Mouse (Mus musculus) MEL (cell line): ENCODE measurements around the gene Rab23. TPM values are rescaled to one million over a fixed set of nuclear protein-coding genes. Genes with fewer than 3 reads are reported as not detected.
A peak's percentile ranks its signal among the peaks of the same experiment; 100 is the strongest.

ENCODE experiments used
- DNase-seq: peaks from one replicate; pipeline ENCODE4 v3.0.0; 2011; ENCODE audit warnings: low read depth, low spot score
- H3K27ac ChIP-seq: 2 replicates; pipeline ENCODE4 v1.5.1; 2012; ENCODE audit warnings: low read depth, mild to moderate bottlenecking, control low read depth, low read length, moderate library complexity; ENCODE audit not compliant: control insufficient read depth
- H3K27me3 ChIP-seq, 2 experiments: fragments of 150-350 bp in 1 of 2; sonication (generic) in 1 of 2; 2 replicates each; pipeline ENCODE4 v1.6.1; 2012; ENCODE audit warnings: low read length in 2 of 2, mild to moderate bottlenecking in 2 of 2, improper control_type of control experiment in 1 of 2, moderate library complexity in 1 of 2; ENCODE audit not compliant: insufficient read depth in 2 of 2, control insufficient read depth in 1 of 2
- H3K36me3 ChIP-seq, 2 experiments: 2 replicates each; pipeline ENCODE4 v1.6.1; 2012 to 2014; ENCODE audit warnings: low read length in 2 of 2, improper control_type of control experiment in 1 of 2, inconsistent platforms in 1 of 2, mild to moderate bottlenecking in 1 of 2; ENCODE audit not compliant: insufficient read depth in 2 of 2, control insufficient read depth in 1 of 2
- H3K4me1 ChIP-seq, 2 experiments: fragments of 150-350 bp in 1 of 2; sonication (generic) in 1 of 2; 2 replicates each; pipeline ENCODE4 v1.6.1; 2012; ENCODE audit warnings: low read length in 2 of 2, improper control_type of control experiment in 1 of 2, mild to moderate bottlenecking in 1 of 2; ENCODE audit not compliant: insufficient read depth in 2 of 2, control insufficient read depth in 1 of 2
- H3K4me3 ChIP-seq, 2 experiments: fragments of 150-350 bp in 1 of 2; sonication (generic) in 1 of 2; 2 replicates each; pipeline ENCODE4 v1.5.1; 2012; ENCODE audit warnings: low read depth in 2 of 2, low read length in 2 of 2, mild to moderate bottlenecking in 2 of 2, moderate library complexity in 2 of 2, control low read depth in 1 of 2, improper control_type of control experiment in 1 of 2; ENCODE audit not compliant: control insufficient read depth in 1 of 2, insufficient read depth in 1 of 2
- H3K79me2 ChIP-seq: 2 replicates; pipeline ENCODE4 v1.6.1; 2012; ENCODE audit warnings: mild to moderate bottlenecking, low read length, moderate library complexity; ENCODE audit not compliant: control insufficient read depth, poor library complexity, insufficient read depth
- H3K9ac ChIP-seq: 2 replicates; pipeline ENCODE4 v1.6.1; 2012; ENCODE audit warnings: low read depth, mild to moderate bottlenecking, control low read depth, low read length, moderate library complexity; ENCODE audit not compliant: control insufficient read depth, poor library complexity, severe bottlenecking
- H3K9me3 ChIP-seq: fragments of 150-350 bp; sonication (generic); replicated peaks from 2 replicates; pipeline ENCODE4 v1.6.1; 2012; ENCODE audit warnings: mild to moderate bottlenecking, low read length, improper control_type of control experiment, moderate library complexity; ENCODE audit not compliant: insufficient read depth
- CHD2 ChIP-seq: IDR thresholded peaks from 2 replicates; pipeline ENCODE4 v1.6.1; 2011; ENCODE audit warnings: low read length, improper control_type of control experiment
- CTCF ChIP-seq, 3 experiments: IDR thresholded peaks in 2 of 3; conservative IDR thresholded peaks in 1 of 3; 2 replicates each; pipeline ENCODE4 v1.5.1; 2011 to 2012; ENCODE audit warnings: low read length in 3 of 3, low read depth in 2 of 3, mild to moderate bottlenecking in 2 of 3, improper control_type of control experiment in 1 of 3, inconsistent platforms in 1 of 3, mixed read lengths in 1 of 3, moderate library complexity in 1 of 3; ENCODE audit not compliant: control insufficient read depth in 1 of 3, insufficient read depth in 1 of 3, poor library complexity in 1 of 3, severe bottlenecking in 1 of 3
- E2F4 ChIP-seq: IDR thresholded peaks from 2 replicates; pipeline ENCODE4 v1.6.1; 2011; ENCODE audit warnings: low read depth, low read length, improper control_type of control experiment, borderline replicate concordance
- GABPA ChIP-seq: IDR thresholded peaks from 2 replicates; pipeline ENCODE4 v1.6.1; 2012; ENCODE audit warnings: low read depth, mild to moderate bottlenecking, inconsistent platforms, low read length, improper control_type of control experiment, moderate library complexity
- GATA1 ChIP-seq: IDR thresholded peaks from 2 replicates; pipeline ENCODE4 v1.6.1; 2011; ENCODE audit warnings: low read depth, low read length, improper control_type of control experiment
- MEF2A ChIP-seq: IDR thresholded peaks from 2 replicates; pipeline ENCODE4 v1.6.1; 2014; ENCODE audit warnings: low read depth, mild to moderate bottlenecking, inconsistent platforms, low read length, improper control_type of control experiment; ENCODE audit not compliant: poor library complexity, insufficient replicate concordance, severe bottlenecking; ENCODE audit errors: extremely low read depth
- MXI1 ChIP-seq: IDR thresholded peaks from 2 replicates; pipeline ENCODE4 v1.6.1; 2011; ENCODE audit warnings: mild to moderate bottlenecking, low read depth, low read length, improper control_type of control experiment
- NELFE ChIP-seq: IDR thresholded peaks from 2 replicates; pipeline ENCODE4 v1.6.1; 2011; ENCODE audit warnings: low read depth, low read length, improper control_type of control experiment
- POLR2A ChIP-seq, 2 experiments: IDR thresholded peaks; 2 replicates each; pipeline ENCODE4 v1.6.1; 2011 to 2012; ENCODE audit warnings: low read length in 2 of 2, mild to moderate bottlenecking in 2 of 2, control low read depth in 1 of 2, improper control_type of control experiment in 1 of 2, low read depth in 1 of 2, moderate library complexity in 1 of 2; ENCODE audit not compliant: control insufficient read depth in 1 of 2, insufficient read depth in 1 of 2, poor library complexity in 1 of 2
- POLR2AphosphoS2 ChIP-seq: IDR thresholded peaks from 2 replicates; pipeline ENCODE4 v1.6.1; 2011; ENCODE audit warnings: low read length, improper control_type of control experiment
- POLR2AphosphoS5 ChIP-seq: IDR thresholded peaks from 2 replicates; pipeline ENCODE4 v1.6.1; 2012; ENCODE audit warnings: low read depth, borderline replicate concordance, mild to moderate bottlenecking, inconsistent platforms, low read length, moderate library complexity, mixed read lengths
- RCOR1 ChIP-seq: IDR thresholded peaks from 2 replicates; pipeline ENCODE4 v1.6.1; 2012; ENCODE audit warnings: low read depth, mild to moderate bottlenecking, inconsistent platforms, low read length, improper control_type of control experiment
- SMC3 ChIP-seq: IDR thresholded peaks from 2 replicates; pipeline ENCODE4 v1.6.1; 2011; ENCODE audit warnings: low read depth, low read length, improper control_type of control experiment
- UBTF ChIP-seq: IDR thresholded peaks from 2 replicates; pipeline ENCODE4 v1.6.1; 2012; ENCODE audit warnings: low read depth, mild to moderate bottlenecking, inconsistent platforms, low read length, improper control_type of control experiment, moderate library complexity, borderline replicate concordance; ENCODE audit not compliant: insufficient read depth
- USF1 ChIP-seq: IDR thresholded peaks from 2 replicates; pipeline ENCODE4 v1.6.1; 2014; ENCODE audit warnings: low read depth, mild to moderate bottlenecking, inconsistent platforms, low read length, improper control_type of control experiment, moderate library complexity
- ZMIZ1 ChIP-seq: IDR thresholded peaks from 2 replicates; pipeline ENCODE4 v1.6.1; 2012; ENCODE audit warnings: low read depth, mild to moderate bottlenecking, inconsistent platforms, low read length, improper control_type of control experiment, moderate library complexity
- ZNF384 ChIP-seq: IDR thresholded peaks from 2 replicates; pipeline ENCODE4 v1.6.1; 2012; ENCODE audit warnings: low read depth, mild to moderate bottlenecking, inconsistent platforms, low read length, improper control_type of control experiment
- polyA plus RNA-seq, 2 experiments: library from polyadenylated mRNA; stranded (reverse) in 1 of 2; unstranded in 1 of 2; fragments of >175 nt in 1 of 2; fragments of >200 nt in 1 of 2; gene quantifications; 2 replicates each; pipeline versions ENCODE4 v1.2.1 to v1.2.4; 2012; ENCODE audit warnings: low replicate concordance in 2 of 2, low read depth in 1 of 2; ENCODE audit not compliant: insufficient read length in 2 of 2, insufficient read depth in 1 of 2, missing spikeins in 1 of 2
- total RNA-seq: library from RNA; depleted of rRNA; stranded (reverse); fragments of 300-350 nt; gene quantifications from 2 replicates; pipeline ENCODE4 v1.2.3, GENCODE M21; 2012

Gene Rab23
- total and polyA plus RNA-seq, 3 experiments: 3.2 to 9.9 TPM; not detected in 1

DNA sequence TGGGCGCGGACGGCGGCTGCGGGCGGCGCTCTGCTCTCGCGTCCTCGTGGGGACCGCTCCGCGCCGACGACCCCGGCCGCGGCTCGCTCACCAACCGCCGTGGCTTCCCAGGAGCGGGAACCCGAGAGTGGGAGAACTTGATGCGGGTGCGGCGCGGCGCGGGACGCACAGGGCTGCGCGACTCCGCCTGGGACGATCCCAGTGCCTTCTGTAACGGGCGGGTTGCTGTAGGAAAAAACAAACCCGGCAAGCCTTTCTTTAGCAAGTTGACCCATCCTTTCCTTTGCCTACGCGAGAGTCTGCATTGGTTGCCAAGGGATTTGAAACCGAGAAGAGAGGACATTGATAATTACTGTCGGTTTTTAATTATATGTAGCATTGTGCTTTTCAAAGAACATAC is 544 bp downstream of the Rab23 start:
- no peak for TF ChIP-seq ZMIZ1
- no peak for TF ChIP-seq MXI1
- TF ChIP-seq UBTF: 0 out of 2 replicates have a peak, but pooled peaks have one; percentile 35
- DNase-seq: peak; percentile 62
- Histone ChIP-seq H3K36me3 (peaks cover 4 to 6% of the 10 kb centered on the region in 2 experiments), H3K9ac (peak overlapping the region; percentile 89), H3K9me3 (no peaks in the 10 kb centered on the region), H3K27ac (peak overlapping the region; percentile 75), H3K79me2 (peaks cover 9% of the 10 kb centered on the region), H3K4me1 (peaks cover 5 to 8% of the 10 kb centered on the region in 2 experiments; a peak in 3 of 4 replicates), H3K4me3 (peak overlapping the region; percentile 60 to 81), H3K27me3 (peaks cover 0 to 1% of the 10 kb centered on the region in 2 experiments; a peak in 1 of 4 replicates)

DNA sequence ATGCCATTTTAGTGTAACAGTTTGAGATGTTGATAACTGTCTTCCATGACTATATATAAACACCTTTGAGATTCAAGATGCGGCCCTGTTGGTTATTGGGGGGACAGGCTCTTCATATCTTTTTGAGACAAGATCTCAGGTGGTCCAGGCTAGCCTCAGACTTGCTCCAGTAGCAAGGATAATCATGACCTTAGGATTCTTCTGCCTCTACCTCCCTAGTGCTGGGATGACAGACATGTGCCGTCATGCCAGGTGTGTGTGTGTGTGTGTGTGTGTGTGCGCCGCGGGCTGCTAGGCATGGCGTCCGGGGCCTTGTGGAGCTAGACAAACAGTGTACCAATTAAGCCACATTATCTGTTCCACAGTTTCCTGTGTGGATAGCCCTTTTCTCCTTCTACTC is 1.3 kb downstream of the Rab23 start:
- no peak overlapping the region for H3K27ac ChIP-seq
- H3K79me2 ChIP-seq: peaks cover 9% of the 10 kb centered on the region
- H3K9me3 ChIP-seq: no peaks in the 10 kb centered on the region
- TF ChIP-seq GATA1: no peak
- TF ChIP-seq, all 39 proteins: peak for 0
- Histone ChIP-seq H3K4me3 (peak overlapping the region in 1 of 2 experiments; percentile 60; a peak in 1 of 4 replicates), H3K9ac (no peak overlapping the region), H3K4me1 (peaks cover 5 to 8% of the 10 kb centered on the region in 2 experiments; a peak in 3 of 4 replicates), H3K27me3 (peaks cover 0 to under 1% of the 10 kb centered on the region in 2 experiments; a peak in 1 of 4 replicates), H3K36me3 (peaks cover 4 to 6% of the 10 kb centered on the region in 2 experiments)
- no peak for DNase-seq

DNA sequence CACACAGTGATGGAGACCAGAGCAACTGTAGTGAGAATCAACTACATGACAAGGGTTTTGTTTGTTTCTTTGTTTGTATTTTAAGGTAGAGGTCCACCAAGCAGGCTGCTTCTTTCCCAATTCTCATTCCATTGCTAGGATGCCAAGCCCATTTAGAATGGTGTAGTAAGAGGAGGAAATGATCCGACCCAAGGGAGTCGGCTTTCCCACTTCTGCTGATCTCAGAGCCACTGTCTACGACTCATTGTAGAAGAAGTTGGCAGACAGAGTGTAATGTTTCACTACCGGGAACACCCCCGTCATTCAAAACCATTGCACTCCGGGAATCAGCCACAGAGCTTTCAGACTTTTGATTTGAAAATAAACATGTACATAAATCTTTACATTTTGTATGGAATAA is 4.8 kb downstream of the Rab23 start:
- H3K27ac ChIP-seq: no peak overlapping the region
- H3K36me3 ChIP-seq: peaks cover 4 to 6% of the 10 kb centered on the region in 2 experiments
- peaks cover 4 to 5% of the 10 kb centered on the region in 2 experiments; a peak in 3 of 4 replicates for H3K4me1 ChIP-seq
- DNase-seq: no peak
- peaks cover 9% of the 10 kb centered on the region for H3K79me2 ChIP-seq
- TF ChIP-seq POLR2A (IDR thresholded peaks at IDR 0.05; ENCODE audit: control insufficient read depth in 1 of 2, insufficient read depth in 1 of 2, low read depth in 1 of 2, low read length in 2 of 2, poor library complexity in 1 of 2) (no peak), NELFE (no peak), CTCF (IDR thresholded peaks at IDR 0.05 in 2 of 3, conservative IDR thresholded peaks at IDR 0.05 in 1 of 3; ENCODE audit: control insufficient read depth in 1 of 3, insufficient read depth in 1 of 3, low read depth in 2 of 3, low read length in 3 of 3, poor library complexity in 1 of 3, severe bottlenecking in 1 of 3) (no peak), POLR2AphosphoS2 (no peak), RCOR1 (no peak), GABPA (no peak), ZNF384 (no peak), E2F4 (no peak), CHD2 (no peak), MEF2A (no peak), POLR2AphosphoS5 (no peak), USF1 (no peak), SMC3 (no peak), ZMIZ1 (no peak)
- TF ChIP-seq, all 39 proteins: peak for 0
- Histone ChIP-seq H3K27me3 (no peaks in the 10 kb centered on the region), H3K4me3 (no peak overlapping the region), H3K9ac (no peak overlapping the region), H3K9me3 (no peaks in the 10 kb centered on the region)
